In the genomic region with DNA sequence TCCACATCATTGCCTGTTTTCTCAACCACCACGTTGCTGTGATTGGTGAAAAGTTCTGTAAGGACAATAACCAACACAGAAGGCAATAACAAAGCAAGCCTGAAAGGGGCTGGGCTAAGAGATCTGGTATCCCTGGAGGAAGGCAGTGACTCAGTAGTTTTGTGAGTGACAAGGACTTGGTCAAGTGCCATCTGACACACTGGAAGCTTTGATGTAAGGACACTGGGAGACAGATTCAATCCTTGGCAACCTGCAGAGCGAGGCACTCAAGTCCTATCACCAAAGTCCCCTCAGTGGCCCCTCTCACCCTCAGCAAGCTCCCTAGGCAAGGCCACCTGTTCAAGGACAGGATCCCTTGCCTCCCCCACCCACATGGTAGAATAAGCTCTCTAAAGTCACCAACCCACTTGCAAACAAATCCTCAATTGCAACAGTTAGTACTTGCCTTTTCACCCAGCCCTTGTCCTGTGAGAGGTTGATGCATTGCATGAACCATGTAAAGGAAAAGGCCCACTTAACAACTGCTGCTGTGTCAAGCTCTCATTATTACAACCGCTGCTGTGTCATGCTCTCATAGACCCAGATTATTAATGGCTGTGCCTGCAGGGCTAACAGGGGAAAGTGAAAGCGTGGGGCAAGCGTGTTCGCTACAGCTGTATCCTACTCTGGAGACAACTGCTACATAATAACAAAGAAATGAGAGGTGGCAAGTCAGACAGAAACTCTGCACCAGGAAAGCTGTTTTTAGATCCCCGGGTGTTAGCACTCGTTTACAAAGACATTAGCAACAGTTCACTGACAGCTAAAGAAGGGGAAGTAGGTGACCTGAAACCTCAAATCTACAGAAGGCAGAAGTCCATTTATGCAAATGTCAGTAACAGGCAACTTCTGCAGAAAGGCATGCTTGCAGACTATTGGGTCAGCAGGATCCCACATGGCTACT, we compare ENCODE assay signal across 2 mouse cellular contexts.
TF ChIP-seq lines count a peak whose summit lies in the region.

No protein-coding gene starts in this region.

TF ChIP-seq in CH12.LX, 34 proteins besides CTCF, POLR2A, EP300 and RAD21 (continued from another document):
- no peak for TF ChIP-seq PAX5 (IDR thresholded peaks at IDR 0.05; ENCODE audit: low read length)
- peak; percentile 71 for TF ChIP-seq JUN (IDR thresholded peaks at IDR 0.05; ENCODE audit: insufficient read depth, low read depth, low read length)
- TF ChIP-seq IRF4 (IDR thresholded peaks at IDR 0.05; ENCODE audit: low read depth, low read length) = peak; percentile 97
- no peak for TF ChIP-seq ELF1 (IDR thresholded peaks at IDR 0.05; ENCODE audit: low read depth, low read length)
- TF ChIP-seq NELFE (IDR thresholded peaks at IDR 0.05; ENCODE audit: low read depth, low read length) = no peak
- TF ChIP-seq BHLHE40 (IDR thresholded peaks at IDR 0.05; ENCODE audit: low read depth, low read length) = peak; percentile 99
- TF ChIP-seq ZC3H11A (IDR thresholded peaks at IDR 0.05; ENCODE audit: low read depth, low read length) = no peak
- no peak for TF ChIP-seq NRF1 (IDR thresholded peaks at IDR 0.05; ENCODE audit: low read depth, low read length)
- peak; percentile 98 for TF ChIP-seq MEF2A (IDR thresholded peaks at IDR 0.05; ENCODE audit: borderline replicate concordance, low read depth, low read length)
- no peak for TF ChIP-seq KAT2A (IDR thresholded peaks at IDR 0.05; ENCODE audit: insufficient replicate concordance, low read length)
- peak; percentile 87 for TF ChIP-seq MYC (IDR thresholded peaks at IDR 0.05; ENCODE audit: low read depth, low read length)
- no peak for TF ChIP-seq CHD1 (IDR thresholded peaks at IDR 0.05; ENCODE audit: low read depth, low read length)
- TF ChIP-seq ZMIZ1 (IDR thresholded peaks at IDR 0.05; ENCODE audit: low read depth, low read length) = no peak
- TF ChIP-seq UBTF (IDR thresholded peaks at IDR 0.05; ENCODE audit: low read depth, low read length) = no peak
- peak; percentile 75 for TF ChIP-seq MXI1 (IDR thresholded peaks at IDR 0.05; ENCODE audit: low read depth, low read length)
- TF ChIP-seq JUND (conservative IDR thresholded peaks at IDR 0.05; ENCODE audit: low read depth, low read length) = peak; percentile 77
- no peak; the same call in none of the 2 replicates for TF ChIP-seq MAX (IDR thresholded peaks at IDR 0.05; ENCODE audit: low read length)
- no peak for TF ChIP-seq CHD2 (IDR thresholded peaks at IDR 0.05; ENCODE audit: low read length)
- TF ChIP-seq MAFK (IDR thresholded peaks at IDR 0.05; ENCODE audit: insufficient replicate concordance, low read length) = peak; percentile 74
- TF ChIP-seq TCF12 (IDR thresholded peaks at IDR 0.05; ENCODE audit: low read depth, low read length) = peak; percentile 94
- TF ChIP-seq SIN3A (IDR thresholded peaks at IDR 0.05; ENCODE audit: low read length) = peak; percentile 93
- no peak for TF ChIP-seq USF2 (conservative IDR thresholded peaks at IDR 0.05; ENCODE audit: low read depth, low read length)
- no peak for TF ChIP-seq POLR2AphosphoS2 (IDR thresholded peaks at IDR 0.05; ENCODE audit: low read depth, low read length)
- TF ChIP-seq E2F4 (IDR thresholded peaks at IDR 0.05; ENCODE audit: insufficient replicate concordance, low read depth, low read length) = no peak
- TF ChIP-seq ZKSCAN1 (IDR thresholded peaks at IDR 0.05; ENCODE audit: borderline replicate concordance, low read depth, low read length) = no peak
- TF ChIP-seq ZNF384 (IDR thresholded peaks at IDR 0.05; ENCODE audit: low read depth, low read length) = no peak
- TF ChIP-seq USF1 (IDR thresholded peaks at IDR 0.05; ENCODE audit: low read depth, low read length) = no peak
- TF ChIP-seq RCOR1 (conservative IDR thresholded peaks at IDR 0.05; ENCODE audit: low read depth, low read length) = no peak; the same call in 1 of the 2 replicates
- no peak for TF ChIP-seq MAZ (IDR thresholded peaks at IDR 0.05; ENCODE audit: low read depth, low read length)
- peak; percentile 100 for TF ChIP-seq ETS1 (conservative IDR thresholded peaks at IDR 0.05; ENCODE audit: low read depth, low read length)
- TF ChIP-seq HCFC1 (IDR thresholded peaks at IDR 0.05; ENCODE audit: low read depth, low read length) = no peak
- no peak for TF ChIP-seq SMC3 (IDR thresholded peaks at IDR 0.05; ENCODE audit: low read depth, low read length)

TF ChIP-seq in myocyte, 11 proteins besides CTCF, POLR2A, EP300 and RAD21 (continued from another document):
- TF ChIP-seq USF1 (IDR thresholded peaks at IDR 0.05; ENCODE audit: low read depth) (no peak), E2F4 (IDR thresholded peaks at IDR 0.05; ENCODE audit: insufficient read depth) (no peak), CEBPB (IDR thresholded peaks at IDR 0.05; ENCODE audit: insufficient read depth, poor library complexity, severe bottlenecking) (peak; percentile 36; the same call in 1 of the 2 replicates), POLR2AphosphoS2 (IDR thresholded peaks at IDR 0.05; ENCODE audit: insufficient read length, low read depth) (no peak), MAX (IDR thresholded peaks at IDR 0.05; ENCODE audit: low read depth) (no peak), MYOG (IDR thresholded peaks at IDR 0.05; ENCODE audit: control insufficient read depth in 1 of 3, insufficient read depth in 1 of 3, insufficient read length in 2 of 3, low read depth in 2 of 3) (no peak)
